Mouse (Mus musculus) heart, embryonic 11.5 days (tissue): ENCODE measurements around the gene Arhgap15. TPM values are rescaled to one million over a fixed set of nuclear protein-coding genes. Genes with fewer than 3 reads are reported as not detected.

ENCODE experiments used
- ATAC-seq: fragments of 200-750 bp; cut with Nextera tagmentation; replicated peaks from 2 replicates; pipeline ENCODE4 v1.8.0; 2017; ENCODE audit warnings: moderate library complexity; ENCODE audit not compliant: insufficient number of reproducible peaks, low FRiP score, low TSS enrichment
- H3K27ac ChIP-seq: fragments of 300-500 bp; sonication (generic); 2 replicates; pipeline ENCODE4 v1.5.1; 2014; ENCODE audit warnings: mild to moderate bottlenecking, low read depth, low read length
- H3K27me3 ChIP-seq: fragments of 300-500 bp; sonication (generic); 2 replicates; pipeline ENCODE4 v1.6.1; 2014; ENCODE audit warnings: mild to moderate bottlenecking, low read length, mixed read lengths; ENCODE audit not compliant: control insufficient read depth, insufficient read depth
- H3K36me3 ChIP-seq: fragments of 300-500 bp; sonication (generic); 2 replicates; pipeline ENCODE4 v1.6.1; 2014; ENCODE audit warnings: mild to moderate bottlenecking, low read length, moderate library complexity, mixed read lengths; ENCODE audit not compliant: control insufficient read depth, insufficient read depth
- H3K4me1 ChIP-seq: fragments of 300-500 bp; sonication (generic); 2 replicates; pipeline ENCODE4 v1.6.1; 2014; ENCODE audit warnings: low read length; ENCODE audit not compliant: control insufficient read depth, insufficient read depth
- H3K4me2 ChIP-seq: fragments of 300-500 bp; sonication (generic); 2 replicates; pipeline ENCODE4 v1.6.1; 2014; ENCODE audit warnings: mild to moderate bottlenecking, moderate library complexity
- H3K4me3 ChIP-seq: fragments of 300-500 bp; sonication (generic); 2 replicates; pipeline ENCODE4 v1.5.1; 2014; ENCODE audit warnings: low read depth, low read length
- H3K9ac ChIP-seq: fragments of 300-500 bp; sonication (generic); 2 replicates; pipeline ENCODE4 v1.6.1; 2014; ENCODE audit warnings: mild to moderate bottlenecking, low read depth, low read length, moderate library complexity
- H3K9me3 ChIP-seq: fragments of 300-500 bp; sonication (generic); replicated peaks from 2 replicates; pipeline ENCODE4 v1.6.1; 2016; ENCODE audit warnings: low read length; ENCODE audit not compliant: control insufficient read depth
- WGBS: fragments of 180-500 bp; shearing (Covaris S2); extraction: QIAGEN DNeasy Blood & Tissue Kit; methylation state at CpG from one replicate; pipeline ENCODE4 v1.1.7; 2014; ENCODE audit not compliant: insufficient replicate concordance; 5-methylcytosine and 5-hydroxymethylcytosine counted together
- polyA plus RNA-seq: library from polyadenylated mRNA; unstranded; fragments of >200 nt; fragmentation: Nextera tagmentation; extraction: Ambion mirVana; gene quantifications from 2 replicates; pipeline ENCODE4 v1.2.1, GENCODE M21; 2014

Arhgap15 gene
- polyA plus RNA-seq, 1 experiment from 2014 or later: 0.43 TPM

GRCm38 (mm10) chr2:44084471-44084870 lies 335.8 kb downstream of the Arhgap15 start:
- Histone ChIP-seq H3K4me2 (no peak overlapping the region), H3K4me1 (no peaks in the 10 kb centered on the region), H3K9me3 (no peaks in the 10 kb centered on the region), H3K4me3 (no peak overlapping the region), H3K27me3 (no peaks in the 10 kb centered on the region), H3K27ac (no peak overlapping the region), H3K9ac (no peak overlapping the region), H3K36me3 (no peaks in the 10 kb centered on the region)
- ATAC-seq: no peak
- WGBS: 60% methylated on average over 2 of the region's 2 CpGs

GRCm38 (mm10) chr2:44086403-44087056 lies 337.9 kb downstream of the Arhgap15 start:
- H3K27me3 ChIP-seq: no peaks in the 10 kb centered on the region
- no peak overlapping the region for H3K4me2 ChIP-seq
- H3K27ac ChIP-seq: no peak overlapping the region
- no peak for ATAC-seq
- no peaks in the 10 kb centered on the region for H3K4me1 ChIP-seq
- WGBS: 56% methylated on average over 5 of the region's 5 CpGs
- no peaks in the 10 kb centered on the region for H3K36me3 ChIP-seq
- H3K4me3 ChIP-seq: no peak overlapping the region
- H3K9ac ChIP-seq: no peak overlapping the region
- H3K9me3 ChIP-seq: no peaks in the 10 kb centered on the region

- no peak overlapping the region for H3K4me2 ChIP-seq
- H3K4me1 ChIP-seq: no peaks in the 10 kb centered on the region
- H3K36me3 ChIP-seq: no peaks in the 10 kb centered on the region
- H3K4me3 ChIP-seq: no peak overlapping the region
- ATAC-seq: no peak
- no peak overlapping the region for H3K9ac ChIP-seq
- 83% methylated on average over 4 of the region's 4 CpGs for WGBS
- H3K27me3 ChIP-seq: no peaks in the 10 kb centered on the region
- H3K9me3 ChIP-seq: 0 out of 2 replicates have a peak, but pooled peaks cover 2% of the 10 kb centered on the region
- no peak overlapping the region for H3K27ac ChIP-seq
Observed at GRCm38 (mm10) chr2:44098552-44098951, 349.9 kb downstream of the Arhgap15 start.

- Histone ChIP-seq H3K4me3 (no peak overlapping the region), H3K9ac (no peak overlapping the region), H3K27ac (no peak overlapping the region), H3K36me3 (no peaks in the 10 kb centered on the region), H3K27me3 (no peaks in the 10 kb centered on the region), H3K4me2 (no peak overlapping the region), H3K9me3 (no peaks in the 10 kb centered on the region), H3K4me1 (no peaks in the 10 kb centered on the region; the same call in 1 of the 2 replicates)
- WGBS: 83% methylated on average over 6 of the region's 6 CpGs
- ATAC-seq: no peak
Observed at GRCm38 (mm10) chr2:44102351-44102750, 353.7 kb downstream of the Arhgap15 start.

GRCm38 (mm10) chr2:44103321-44103720 lies 354.7 kb downstream of the Arhgap15 start:
- 79% methylated on average over 8 of the region's 8 CpGs for WGBS
- H3K27me3 ChIP-seq: no peaks in the 10 kb centered on the region
- H3K4me2 ChIP-seq: no peak overlapping the region
- no peak overlapping the region for H3K9ac ChIP-seq
- H3K27ac ChIP-seq: no peak overlapping the region
- H3K4me3 ChIP-seq: no peak overlapping the region
- no peaks in the 10 kb centered on the region; the same call in 1 of the 2 replicates for H3K4me1 ChIP-seq
- no peaks in the 10 kb centered on the region for H3K9me3 ChIP-seq
- no peaks in the 10 kb centered on the region for H3K36me3 ChIP-seq
- ATAC-seq: no peak

- no peak overlapping the region for H3K9ac ChIP-seq
- H3K36me3 ChIP-seq: no peaks in the 10 kb centered on the region
- 78% methylated on average over 5 of the region's 5 CpGs for WGBS
- no peak overlapping the region for H3K27ac ChIP-seq
- no peaks in the 10 kb centered on the region; the same call in 1 of the 2 replicates for H3K4me1 ChIP-seq
- no peaks in the 10 kb centered on the region for H3K9me3 ChIP-seq
- no peaks in the 10 kb centered on the region for H3K27me3 ChIP-seq
- no peak for ATAC-seq
- no peak overlapping the region for H3K4me2 ChIP-seq
- no peak overlapping the region for H3K4me3 ChIP-seq
Observed at GRCm38 (mm10) chr2:44103742-44104141, 355.1 kb downstream of the Arhgap15 start.

- Histone ChIP-seq H3K36me3 (no peaks in the 10 kb centered on the region), H3K9ac (no peak overlapping the region), H3K4me3 (no peak overlapping the region), H3K27ac (no peak overlapping the region), H3K4me1 (no peaks in the 10 kb centered on the region; the same call in 1 of the 2 replicates), H3K4me2 (peak overlapping the region; percentile 5; the same call in 1 of the 2 replicates), H3K27me3 (no peaks in the 10 kb centered on the region), H3K9me3 (no peaks in the 10 kb centered on the region)
- 0 out of 2 replicates have a peak, but pooled peaks have one; percentile 61 for ATAC-seq
- WGBS: 49% methylated on average over 22 of the region's 22 CpGs
Observed at GRCm38 (mm10) chr2:44104282-44105197, 355.9 kb downstream of the Arhgap15 start.

GRCm38 (mm10) chr2:44105198-44105555 lies 356.6 kb downstream of the Arhgap15 start:
- Histone ChIP-seq H3K9ac (no peak overlapping the region), H3K4me2 (no peak overlapping the region), H3K27ac (no peak overlapping the region), H3K36me3 (no peaks in the 10 kb centered on the region), H3K27me3 (no peaks in the 10 kb centered on the region), H3K9me3 (no peaks in the 10 kb centered on the region), H3K4me1 (no peaks in the 10 kb centered on the region; the same call in 1 of the 2 replicates), H3K4me3 (no peak overlapping the region)
- ATAC-seq: no peak
- WGBS: 63% methylated on average over 8 of the region's 8 CpGs
